Mouse (Mus musculus) brain, embryonic 14.5 days (tissue): ENCODE measurements around the gene Ftl1. TPM values are rescaled to one million over a fixed set of nuclear protein-coding genes. Genes with fewer than 3 reads are reported as not detected.
A peak's percentile ranks its signal among the peaks of the same experiment; 100 is the strongest.
"Not testable (repeated sequence)": the region's sequence is repeated elsewhere in the genome, so short reads cannot be mapped to it uniquely, and the experiment has no call there.

Experiments used
- DNase-seq: peaks from one replicate; pipeline ENCODE4 v3.0.0-alpha.2; 2011; ENCODE audit warnings: low read depth
- CTCF ChIP-seq: fragments of 200-500 bp; IDR thresholded peaks from 2 replicates; pipeline ENCODE4 v1.5.1; 2012; ENCODE audit warnings: inconsistent platforms, mild to moderate bottlenecking, moderate library complexity, borderline replicate concordance; ENCODE audit not compliant: insufficient read depth, insufficient read length; ENCODE audit errors: extremely low read depth
- POLR2A ChIP-seq: fragments of 200-500 bp; IDR thresholded peaks from 2 replicates; pipeline ENCODE4 v1.6.1; 2012; ENCODE audit warnings: mild to moderate bottlenecking, inconsistent platforms, borderline replicate concordance; ENCODE audit not compliant: poor library complexity, insufficient read depth, insufficient read length, severe bottlenecking; ENCODE audit errors: extremely low read depth
- polyA plus RNA-seq: library from polyadenylated mRNA; depleted of rRNA; stranded (reverse); fragments of >200 nt; gene quantifications from 2 replicates; pipeline ENCODE4 v1.2.3, GENCODE M21; 2012

Ftl1 gene
- polyA plus RNA-seq, 1 experiment, result 2,346 TPM

- TF ChIP-seq POLR2A, result no peak
- TF ChIP-seq CTCF, result no peak
- peak; percentile 54 for DNase-seq
Observed at GRCm38 (mm10) chr7:45475291-45475969, 15.7 kb upstream of the Ftl1 start.

- DNase-seq, result peak; percentile 80
- peak; percentile 69; the same call in 1 of the 2 replicates for TF ChIP-seq CTCF
- no peak for TF ChIP-seq POLR2A
Observed at GRCm38 (mm10) chr7:45470869-45471268, 11.2 kb upstream of the Ftl1 start.

- no peak for TF ChIP-seq CTCF
- TF ChIP-seq POLR2A, result no peak
- DNase-seq, result no peak
Observed at GRCm38 (mm10) chr7:45467090-45467670, 7.5 kb upstream of the Ftl1 start.

- TF ChIP-seq POLR2A (peak; percentile 94), CTCF (no peak)
- peak; percentile 98 for DNase-seq
Observed at GRCm38 (mm10) chr7:45466283-45467089, 6.8 kb upstream of the Ftl1 start, which contains the start of gene Bax. Gene Bax, minus strand, starts transcription at chr7:45466898.

- no peak for DNase-seq
- no peak for TF ChIP-seq CTCF
- no peak for TF ChIP-seq POLR2A
Observed at GRCm38 (mm10) chr7:45465549-45465948, 5.9 kb upstream of the Ftl1 start.

- TF ChIP-seq POLR2A (no peak), CTCF (no peak)
Observed at GRCm38 (mm10) chr7:45465112-45465511, 5.4 kb upstream of the Ftl1 start.

GRCm38 (mm10) chr7:45463987-45464778 is 4.5 kb upstream of the Ftl1 start:
- no peak for DNase-seq
- TF ChIP-seq POLR2A (no peak), CTCF (no peak)

More at GRCm38 (mm10) chr7:45465112-45465511, 5.4 kb upstream of the Ftl1 start:
- DNase-seq, result no peak

GRCm38 (mm10) chr7:45462868-45463267 is 3.2 kb upstream of the Ftl1 start:
- DNase-seq, result not testable (repeated sequence)

GRCm38 (mm10) chr7:45462325-45462724 is 2.6 kb upstream of the Ftl1 start:
- TF ChIP-seq CTCF (no peak), POLR2A (no peak)
- no peak for DNase-seq

GRCm38 (mm10) chr7:45461781-45462180 is 2.1 kb upstream of the Ftl1 start:
- TF ChIP-seq POLR2A (no peak), CTCF (no peak)
- no peak for DNase-seq

- DNase-seq, result no peak
- no peak for TF ChIP-seq CTCF
- no peak for TF ChIP-seq POLR2A
Observed at GRCm38 (mm10) chr7:45461326-45461725, 1.6 kb upstream of the Ftl1 start.
